Mouse (Mus musculus) hindbrain, postnatal 0 days (tissue): Measurements from ENCODE around the gene Kctd14. TPM values are rescaled to one million over a fixed set of nuclear protein-coding genes. Genes with fewer than 3 reads are reported as not detected.

Experiments used
- ATAC-seq: fragments of 200-750 bp; cut with Nextera tagmentation; 2 replicates; pipeline ENCODE4 v1.8.0; 2017; ENCODE audit warnings: mild to moderate bottlenecking, moderate TSS enrichment, moderate library complexity
- DNase-seq: peaks from one replicate; pipeline ENCODE4 v3.0.0-alpha.2; 2015; ENCODE audit warnings: low spot score
- H3K27ac ChIP-seq: fragments of 300-500 bp; sonication (generic); 2 replicates; pipeline ENCODE4 v1.5.1; 2014; ENCODE audit warnings: mild to moderate bottlenecking
- H3K27me3 ChIP-seq: fragments of 300-500 bp; sonication (generic); 2 replicates; pipeline ENCODE4 v1.6.1; 2014; ENCODE audit warnings: low read length, mixed read lengths; ENCODE audit not compliant: insufficient read depth
- H3K36me3 ChIP-seq: fragments of 300-500 bp; sonication (generic); 2 replicates; pipeline ENCODE4 v1.6.1; 2014; ENCODE audit warnings: low read length, mixed read lengths; ENCODE audit not compliant: insufficient read depth
- H3K4me1 ChIP-seq: fragments of 300-500 bp; sonication (generic); 2 replicates; pipeline ENCODE4 v1.6.1; 2014; ENCODE audit warnings: antibody characterized with exemption, low read length, mixed read lengths; ENCODE audit not compliant: insufficient read depth
- H3K4me2 ChIP-seq: fragments of 300-500 bp; sonication (generic); 2 replicates; pipeline ENCODE4 v1.6.1; 2014; ENCODE audit warnings: low read depth, mild to moderate bottlenecking, low read length, moderate library complexity, mixed read lengths
- H3K4me3 ChIP-seq: fragments of 300-500 bp; sonication (generic); 2 replicates; pipeline ENCODE4 v1.5.1; 2014; ENCODE audit warnings: low read length
- H3K9ac ChIP-seq: fragments of 300-500 bp; sonication (generic); replicated peaks from 2 replicates; pipeline ENCODE4 v1.6.1; 2014; ENCODE audit warnings: mild to moderate bottlenecking, low read length, moderate library complexity, mixed read lengths
- H3K9me3 ChIP-seq: fragments of 300-500 bp; sonication (generic); 2 replicates; pipeline ENCODE4 v1.6.1; 2016; ENCODE audit warnings: low read length, mixed read lengths
- CTCF ChIP-seq: IDR thresholded peaks from 2 replicates; pipeline ENCODE4 v1.5.1; 2016; ENCODE audit warnings: antibody characterized with exemption, control low read depth, low read depth
- WGBS: fragments of 180-500 bp; shearing (Covaris S2); extraction: QIAGEN DNeasy Blood & Tissue Kit; methylation state at CpG from one replicate; pipeline ENCODE4 v1.1.7; 2014; 5-methylcytosine and 5-hydroxymethylcytosine counted together
- polyA plus RNA-seq: library from polyadenylated mRNA; unstranded; fragments of >200 nt; fragmentation: Nextera tagmentation; extraction: Ambion mirVana; gene quantifications from 2 replicates; pipeline ENCODE4 v1.2.1, GENCODE M21; 2015
- total RNA-seq: library from RNA; depleted of rRNA; stranded (reverse); fragments of >200 nt; gene quantifications from 2 replicates; pipeline ENCODE4 v1.2.3, GENCODE M21; 2014

The Kctd14 gene
- total and polyA plus RNA-seq, 2 experiments from 2014 or later = 0.68 to 3.1 TPM

DNA sequence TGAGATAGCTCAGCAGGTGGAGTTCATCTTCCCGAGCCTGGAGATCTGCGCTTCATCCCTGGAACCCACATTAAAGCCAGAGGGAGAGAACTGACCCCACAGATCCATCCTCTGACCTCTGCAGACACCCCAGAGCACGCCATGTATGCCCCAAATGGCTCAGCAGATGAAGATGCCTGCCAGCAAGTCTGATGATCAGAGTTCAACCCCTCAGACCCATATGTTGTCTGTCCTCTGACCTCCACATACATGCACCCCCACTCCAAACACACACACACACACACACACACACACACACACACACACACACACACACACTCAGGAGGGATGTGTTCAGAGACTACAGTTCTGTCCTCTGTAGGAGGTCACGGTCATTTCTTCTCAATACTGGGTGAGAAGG is 34.6 kb upstream of the Kctd14 start:
- ATAC-seq (no peak), DNase-seq (no peak)
- Histone ChIP-seq H3K9me3 (no peaks in the 10 kb centered on the region), H3K4me3 (peak overlapping the region; percentile 18), H3K4me2 (peak overlapping the region; percentile 46), H3K27ac (peak overlapping the region; percentile 69), H3K4me1 (peaks cover 8% of the 10 kb centered on the region), H3K9ac (no peak overlapping the region), H3K36me3 (peaks cover 4% of the 10 kb centered on the region; the same call in 1 of the 2 replicates), H3K27me3 (no peaks in the 10 kb centered on the region)
- 87% methylated on average over 4 of the region's 4 CpGs for WGBS
- no peak for TF ChIP-seq CTCF

DNA sequence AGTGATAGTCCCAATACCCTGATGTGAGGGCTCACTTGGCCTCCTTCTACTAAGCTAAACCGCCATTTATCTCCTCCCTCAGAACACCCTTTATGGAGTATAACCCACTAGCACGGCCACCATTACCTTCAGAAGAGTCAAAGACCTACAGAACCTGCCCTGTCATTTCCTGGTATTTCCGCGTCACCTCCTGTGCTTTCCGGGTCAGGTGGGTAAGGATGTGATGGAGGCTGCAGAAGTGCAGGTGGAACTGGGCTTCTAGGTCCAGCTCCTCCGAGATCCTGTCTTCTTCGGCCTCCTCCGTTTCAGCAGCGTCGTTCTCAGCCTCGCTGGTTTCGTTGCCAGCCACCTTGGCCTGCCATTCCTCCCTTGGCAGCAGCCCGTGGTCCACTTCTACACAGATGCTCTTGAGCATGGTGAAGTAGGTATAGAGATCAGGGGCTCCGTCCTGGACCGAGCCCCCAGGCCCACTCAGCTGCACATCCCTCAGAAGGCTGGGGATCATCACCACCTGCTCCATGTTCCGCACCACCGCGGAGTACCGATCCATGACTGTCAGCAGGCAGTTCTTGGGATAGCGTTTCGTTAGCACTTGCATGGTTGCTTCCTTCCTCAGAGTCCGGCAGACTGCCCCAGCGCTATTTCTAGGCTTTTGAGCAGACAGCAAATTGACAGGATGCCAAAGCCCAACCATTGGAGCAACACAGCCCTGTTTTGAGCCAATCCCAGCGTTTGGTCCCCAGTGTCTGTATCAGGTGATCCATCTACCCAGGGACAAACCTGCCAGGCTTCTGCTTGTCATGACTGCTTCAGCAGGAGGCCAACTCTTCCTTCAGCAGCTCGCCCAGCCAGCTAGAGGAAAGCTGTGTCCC is 34.0 kb upstream of the Kctd14 start, which contains the start of gene Thrsp:
Gene Thrsp, minus strand, starts transcription at position 825 of the 872 bp plus-strand sequence.
- peak within 1 kb of the TSS; percentile 46 for H3K4me2 ChIP-seq
- peaks cover 8% of the 10 kb centered on the region for H3K4me1 ChIP-seq
- 58% methylated on average over 25 of the region's 25 CpGs for WGBS
- H3K9me3 ChIP-seq = no peaks in the 10 kb centered on the region
- ATAC-seq (peak; percentile 90), DNase-seq (peak; percentile 89)
- H3K27ac ChIP-seq = peak within 1 kb of the TSS; percentile 69
- 0 out of 2 replicates have a peak within 1 kb of the TSS, but pooled peaks have one; percentile 5 for H3K9ac ChIP-seq
- no peak for TF ChIP-seq CTCF
- no peaks in the 10 kb centered on the region for H3K27me3 ChIP-seq
- H3K36me3 ChIP-seq = peaks cover 4% of the 10 kb centered on the region; the same call in 1 of the 2 replicates
- peak within 1 kb of the TSS; percentile 18 for H3K4me3 ChIP-seq

GRCm38 (mm10) chr7:97418717-97419116 is 32.4 kb upstream of the Kctd14 start:
- Histone ChIP-seq H3K4me3 (no peak overlapping the region), H3K4me2 (no peak overlapping the region), H3K4me1 (peaks cover 8% of the 10 kb centered on the region), H3K27ac (no peak overlapping the region), H3K36me3 (no peaks in the 10 kb centered on the region), H3K9ac (no peak overlapping the region), H3K9me3 (no peaks in the 10 kb centered on the region), H3K27me3 (no peaks in the 10 kb centered on the region)
- DNase-seq (no peak), ATAC-seq (no peak)
- no peak for TF ChIP-seq CTCF
- 48% methylated on average over 5 of the region's 5 CpGs for WGBS

GRCm38 (mm10) chr7:97419163-97419562 is 32.0 kb upstream of the Kctd14 start:
- no peak for ATAC-seq
- Histone ChIP-seq H3K4me3 (no peak overlapping the region), H3K27ac (no peak overlapping the region), H3K36me3 (no peaks in the 10 kb centered on the region), H3K9me3 (no peaks in the 10 kb centered on the region), H3K4me1 (peaks cover 8% of the 10 kb centered on the region), H3K4me2 (no peak overlapping the region), H3K27me3 (no peaks in the 10 kb centered on the region), H3K9ac (no peak overlapping the region)
- no peak for TF ChIP-seq CTCF
- 79% methylated on average over 5 of the region's 5 CpGs for WGBS
- no peak for DNase-seq

GRCm38 (mm10) chr7:97420406-97420805 is 30.7 kb upstream of the Kctd14 start:
- WGBS = 53% methylated on average over 1 of the region's 1 CpGs
- Histone ChIP-seq H3K36me3 (no peaks in the 10 kb centered on the region), H3K27ac (0 out of 2 replicates have a peak overlapping the region, but pooled peaks have one; percentile 15), H3K27me3 (no peaks in the 10 kb centered on the region), H3K9me3 (no peaks in the 10 kb centered on the region), H3K9ac (no peak overlapping the region), H3K4me3 (no peak overlapping the region), H3K4me1 (peaks cover 8% of the 10 kb centered on the region), H3K4me2 (no peak overlapping the region)
- ATAC-seq (no peak), DNase-seq (no peak)
- TF ChIP-seq CTCF = no peak

GRCm38 (mm10) chr7:97420958-97421651 is 30.0 kb upstream of the Kctd14 start:
- ATAC-seq (peak; percentile 33; the same call in 1 of the 2 replicates), DNase-seq (peak; percentile 69)
- Histone ChIP-seq H3K9me3 (no peaks in the 10 kb centered on the region), H3K9ac (no peak overlapping the region), H3K4me2 (no peak overlapping the region), H3K27ac (0 out of 2 replicates have a peak overlapping the region, but pooled peaks have one; percentile 15), H3K4me1 (peaks cover 8% of the 10 kb centered on the region), H3K36me3 (no peaks in the 10 kb centered on the region), H3K4me3 (no peak overlapping the region), H3K27me3 (no peaks in the 10 kb centered on the region)
- no peak for TF ChIP-seq CTCF
- WGBS = 57% methylated on average over 8 of the region's 8 CpGs
